Mouse (Mus musculus) kidney, adult 2 months (tissue): ENCODE data around the gene Slc4a4.

ENCODE experiments used
- CTCF ChIP-seq: fragments of 200-500 bp; conservative IDR thresholded peaks from 2 replicates; pipeline ENCODE4 v1.5.1; 2011; ENCODE audit warnings: low read depth, mild to moderate bottlenecking, control low read depth, low read length, moderate library complexity, mixed read lengths; ENCODE audit not compliant: insufficient read depth, insufficient read length
- POLR2A ChIP-seq: fragments of 200-500 bp; IDR thresholded peaks from one replicate; pipeline ENCODE4 v1.6.1; 2011; ENCODE audit warnings: low read depth, low read length, control low read depth

- TF ChIP-seq CTCF (no peak), POLR2A (no peak)
Observed at GRCm38 (mm10) chr5:88916501-88916971, 29.9 kb downstream of the Slc4a4 start.
